Mouse (Mus musculus): ENCODE data around the gene Ttyh3.

DNA sequence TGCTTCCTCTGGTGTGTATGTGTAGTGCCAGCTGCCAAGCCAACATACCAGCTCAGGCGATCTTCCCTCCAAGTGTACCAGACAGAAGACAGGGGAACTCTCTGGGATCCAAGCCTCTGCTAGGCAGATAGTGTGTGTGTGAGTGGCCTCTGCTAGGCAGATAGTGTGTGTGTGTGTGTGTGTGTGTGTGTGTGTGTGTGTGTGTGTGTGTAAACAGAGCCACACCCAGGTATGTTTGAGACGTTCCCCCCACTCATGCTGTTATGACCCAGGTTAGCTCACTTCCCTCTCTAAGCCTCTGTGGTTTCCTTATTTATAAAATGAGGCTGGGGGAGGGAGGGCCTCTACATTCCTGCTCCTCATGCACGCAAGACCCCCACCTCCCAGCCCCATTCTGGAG, 52.4 kb downstream of the Ttyh3 start:
- TF ChIP-seq CTCF (IDR thresholded peaks at IDR 0.05; ENCODE audit: extremely low read depth, insufficient read length, insufficient replicate concordance, low read depth, low read length) = no peak
- no peak for TF ChIP-seq POLR2A (IDR thresholded peaks at IDR 0.05; ENCODE audit: low read depth, low read length)

All from small intestine, adult 2 months (tissue).